ENCODE assay signal across 8 mouse cellular contexts in the genomic region with DNA sequence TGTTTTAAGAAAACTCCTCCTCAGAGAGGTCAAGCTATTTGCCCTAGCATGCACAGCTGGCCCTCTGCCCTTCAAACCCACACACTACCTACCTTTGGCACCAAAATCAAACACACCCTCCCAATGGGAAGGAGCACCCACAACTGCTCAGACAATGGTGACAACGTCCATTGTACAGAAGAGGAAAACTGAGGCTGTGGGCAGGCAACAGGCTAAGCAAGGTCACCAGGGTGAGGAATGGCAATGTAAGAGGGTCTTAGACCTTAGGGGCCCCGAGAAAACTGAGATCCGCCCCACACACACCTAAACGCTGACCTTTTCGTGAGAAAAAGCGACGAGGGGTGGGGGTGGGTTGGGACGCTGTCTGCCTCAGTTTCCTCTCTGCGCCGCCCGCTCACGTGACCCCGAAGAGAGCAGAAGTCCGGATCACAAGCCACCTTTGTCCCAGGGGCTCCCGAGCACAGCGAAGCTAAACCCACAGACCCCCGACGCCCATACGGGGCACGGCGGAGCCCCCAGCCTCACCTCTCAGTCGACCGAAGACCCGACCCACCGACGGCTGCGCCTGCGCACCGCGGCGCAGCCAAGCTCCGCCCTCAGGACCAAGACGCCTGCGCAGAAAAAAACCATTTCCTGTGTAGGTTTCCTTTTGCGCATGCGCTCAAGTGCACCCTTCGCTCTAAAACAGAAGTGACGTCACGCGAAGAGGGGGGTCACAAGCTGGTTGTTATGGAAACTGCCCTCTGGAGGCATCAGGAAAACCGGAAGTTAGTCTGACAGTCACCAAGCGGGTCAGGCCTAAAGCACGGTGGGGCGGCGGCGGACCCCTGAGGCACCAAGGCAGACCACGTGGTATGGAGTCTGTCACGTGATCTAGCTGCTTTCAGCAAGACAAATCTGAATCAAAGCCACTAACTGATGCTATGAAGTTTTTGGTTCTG. TPM values are rescaled to one million over a fixed set of nuclear protein-coding genes. Genes with fewer than 3 reads are reported as not detected.
A peak's percentile ranks its signal among the peaks of the same experiment; 100 is the strongest.
DNase-seq lines count a peak whose midpoint lies in the region; ATAC-seq and TF ChIP-seq lines count a peak whose summit lies in the region.

A gene (minus strand): TSS at position 579 of the 941 bp plus-strand sequence.

- H3K4me1 ChIP-seq in heart, embryonic 12.5 days (replicated peaks), result peaks cover 38% of the 10 kb centered on the region
- peaks cover 12% of the 10 kb centered on the region; the same call in 1 of the 2 replicates for H3K4me1 ChIP-seq in kidney, postnatal 0 days (replicated peaks; ENCODE audit: insufficient read depth, low read length)
- peaks cover 7% of the 10 kb centered on the region for H3K4me1 ChIP-seq in liver, embryonic 11.5 days (replicated peaks; ENCODE audit: control insufficient read depth, insufficient read depth, low read length)
- H3K4me1 ChIP-seq in stomach, embryonic 14.5 days (ENCODE audit: control insufficient read depth, insufficient read depth, low read length), result peaks cover 12% of the 10 kb centered on the region

- peak within 1 kb of the TSS; percentile 87 for H3K9ac ChIP-seq in heart, embryonic 12.5 days
- H3K9ac ChIP-seq in kidney, postnatal 0 days (ENCODE audit: low read depth, low read length), result peak within 1 kb of the TSS; percentile 84
- peak within 1 kb of the TSS; percentile 83 for H3K9ac ChIP-seq in liver, embryonic 11.5 days (ENCODE audit: low read depth, low read length)
- peak within 1 kb of the TSS; percentile 75 for H3K9ac ChIP-seq in stomach, embryonic 14.5 days (replicated peaks; ENCODE audit: low read depth, low read length)

- no peaks in the 10 kb centered on the region for H3K36me3 ChIP-seq in heart, embryonic 12.5 days
- no peaks in the 10 kb centered on the region for H3K36me3 ChIP-seq in kidney, postnatal 0 days (ENCODE audit: insufficient read depth, low read length)
- peaks cover 4% of the 10 kb centered on the region; the same call in 1 of the 2 replicates for H3K36me3 ChIP-seq in liver, embryonic 11.5 days (ENCODE audit: control insufficient read depth, insufficient read depth, low read length)
- no peaks in the 10 kb centered on the region for H3K36me3 ChIP-seq in stomach, embryonic 14.5 days (ENCODE audit: control insufficient read depth, insufficient read depth, low read length)

- peak; percentile 97 for DNase-seq in CD4-positive helper T cell, adult 2 months (ENCODE audit: low read depth, low spot score)
- DNase-seq in brain, embryonic 18.5 days (ENCODE audit: low read depth, low spot score), result peak; percentile 100
- peak; percentile 100 for DNase-seq in kidney, postnatal 0 days (ENCODE audit: low spot score)
- DNase-seq in liver, embryonic 11.5 days (ENCODE audit: low spot score), result peak; percentile 97
- DNase-seq in naive thymus-derived CD4-positive, alpha-beta T cell, adult 2 months (ENCODE audit: low read depth), result peak; percentile 99

- H3K9me3 ChIP-seq in heart, embryonic 12.5 days (replicated peaks), result no peaks in the 10 kb centered on the region
- H3K9me3 ChIP-seq in kidney, postnatal 0 days (replicated peaks; ENCODE audit: low read length), result no peaks in the 10 kb centered on the region
- H3K9me3 ChIP-seq in liver, embryonic 11.5 days (ENCODE audit: control insufficient read depth, low read length), result no peaks in the 10 kb centered on the region
- H3K9me3 ChIP-seq in stomach, embryonic 14.5 days (ENCODE audit: control insufficient read depth, low read depth, low read length), result no peaks in the 10 kb centered on the region

- no peak for TF ChIP-seq CTCF in kidney, postnatal 0 days (IDR thresholded peaks at IDR 0.05; ENCODE audit: low read depth)

- peak within 1 kb of the TSS; percentile 7; the same call in 1 of the 2 replicates for H3K27ac ChIP-seq in heart, embryonic 12.5 days (ENCODE audit: poor library complexity, severe bottlenecking)
- peak within 1 kb of the TSS; percentile 19; the same call in 1 of the 2 replicates for H3K27ac ChIP-seq in kidney, postnatal 0 days
- peak within 1 kb of the TSS; percentile 26; the same call in 1 of the 2 replicates for H3K27ac ChIP-seq in liver, embryonic 11.5 days (ENCODE audit: low read depth, low read length)
- H3K27ac ChIP-seq in stomach, embryonic 14.5 days (ENCODE audit: low read length), result no peak within 1 kb of the TSS

- peak; percentile 89 for ATAC-seq in erythroid progenitor cell, adult 5-6 weeks (replicated peaks; ENCODE audit: low FRiP score, poor library complexity, severe bottlenecking)
- ATAC-seq in heart, embryonic 12.5 days (ENCODE audit: insufficient number of reproducible peaks, low FRiP score), result peak; percentile 96
- peak; percentile 95 for ATAC-seq in kidney, postnatal 0 days (replicated peaks; ENCODE audit: low FRiP score, low read depth)
- peak; percentile 90 for ATAC-seq in liver, embryonic 11.5 days (replicated peaks; ENCODE audit: low FRiP score)
- peak; percentile 94 for ATAC-seq in stomach, embryonic 14.5 days (ENCODE audit: insufficient number of reproducible peaks, insufficient read depth, low FRiP score, low read depth)

- H3K4me3 ChIP-seq in heart, embryonic 12.5 days, result peak within 1 kb of the TSS; percentile 90
- H3K4me3 ChIP-seq in kidney, postnatal 0 days (replicated peaks; ENCODE audit: low read depth, low read length), result peak within 1 kb of the TSS; percentile 86
- H3K4me3 ChIP-seq in liver, embryonic 11.5 days (ENCODE audit: low read depth, low read length), result peak within 1 kb of the TSS; percentile 91
- peak within 1 kb of the TSS; percentile 84 for H3K4me3 ChIP-seq in stomach, embryonic 14.5 days (ENCODE audit: low read depth, low read length)

- H3K27me3 ChIP-seq in heart, embryonic 12.5 days (replicated peaks), result no peaks in the 10 kb centered on the region
- no peaks in the 10 kb centered on the region for H3K27me3 ChIP-seq in kidney, postnatal 0 days (ENCODE audit: insufficient read depth, low read length)
- H3K27me3 ChIP-seq in liver, embryonic 11.5 days (replicated peaks; ENCODE audit: control insufficient read depth, insufficient read depth, low read length), result no peaks in the 10 kb centered on the region
- no peaks in the 10 kb centered on the region for H3K27me3 ChIP-seq in stomach, embryonic 14.5 days (ENCODE audit: control insufficient read depth, insufficient read depth, low read length)

- under 1% methylated on average over 48 of the region's 48 CpGs for WGBS in heart, embryonic 12.5 days
- WGBS in kidney, postnatal 0 days, result under 1% methylated on average over 48 of the region's 48 CpGs
- under 1% methylated on average over 48 of the region's 48 CpGs for WGBS in liver, embryonic 11.5 days
- 0% methylated on average over 48 of the region's 48 CpGs for WGBS in stomach, embryonic 14.5 days

- peak within 1 kb of the TSS; percentile 79 for H3K4me2 ChIP-seq in heart, embryonic 12.5 days
- peak within 1 kb of the TSS; percentile 80 for H3K4me2 ChIP-seq in kidney, postnatal 0 days (ENCODE audit: low read length)
- H3K4me2 ChIP-seq in liver, embryonic 11.5 days, result peak within 1 kb of the TSS; percentile 91
- peak within 1 kb of the TSS; percentile 89 for H3K4me2 ChIP-seq in stomach, embryonic 14.5 days (replicated peaks; ENCODE audit: low read depth, low read length)

RNA-seq across cellular contexts. Expression of the gene that starts here (rescaled TPM):
- 13.0 and 22.2 TPM in 2 replicates for total RNA-seq in erythroid progenitor cell, adult 5-6 weeks (2015; ENCODE audit: low replicate concordance)
- total RNA-seq in erythroid progenitor cell, adult 5-6 weeks (2017; ENCODE audit: low replicate concordance), result 13.8 and 16.6 TPM in 2 replicates
- 152 and 154 TPM in 2 replicates for polyA plus RNA-seq in heart, embryonic 12.5 days (2016; fragmentation: Nextera tagmentation; extraction: Ambion mirVana)
- 161 and 168 TPM in 2 replicates for polyA plus RNA-seq in kidney, postnatal 0 days (2015; fragmentation: Nextera tagmentation; extraction: Ambion mirVana)
- polyA plus RNA-seq in liver, embryonic 11.5 days (2014; fragmentation: Nextera tagmentation; extraction: Ambion mirVana), result 147 and 153 TPM in 2 replicates
- 162 and 164 TPM in 2 replicates for polyA plus RNA-seq in stomach, embryonic 14.5 days (2014; fragmentation: Nextera tagmentation; extraction: Ambion mirVana)
